Mouse (Mus musculus): ENCODE data around the gene Grip1. TPM values are rescaled to one million over a fixed set of nuclear protein-coding genes. Genes with fewer than 3 reads are reported as not detected.

Grip1 gene
- polyA plus RNA-seq, 1 experiment from 2014 or later = 1.2 TPM

GRCm38 (mm10) chr10:119541655-119542054 lies 88.0 kb downstream of the Grip1 start:
- no peak overlapping the region for H3K4me3 ChIP-seq (ENCODE audit: low read length)
- H3K4me1 ChIP-seq (ENCODE audit: control insufficient read depth, insufficient read depth, low read length) = 0 out of 2 replicates have a peak, but pooled peaks cover 4% of the 10 kb centered on the region
- H3K36me3 ChIP-seq (ENCODE audit: control insufficient read depth, insufficient read depth, low read length) = no peaks in the 10 kb centered on the region
- no peaks in the 10 kb centered on the region for H3K9me3 ChIP-seq (ENCODE audit: control insufficient read depth, low read length)
- WGBS = 59% methylated on average over 4 of the region's 4 CpGs
- H3K9ac ChIP-seq (ENCODE audit: low read depth, low read length) = no peak overlapping the region
- no peak overlapping the region for H3K27ac ChIP-seq (ENCODE audit: low read length)
- no peaks in the 10 kb centered on the region for H3K27me3 ChIP-seq (replicated peaks; ENCODE audit: control insufficient read depth, insufficient read depth, low read length)
- ATAC-seq = no peak
- no peak overlapping the region for H3K4me2 ChIP-seq (ENCODE audit: low read depth, low read length)

GRCm38 (mm10) chr10:119543771-119544170 lies 90.1 kb downstream of the Grip1 start:
- no peak for ATAC-seq

GRCm38 (mm10) chr10:119544743-119545142 lies 91.1 kb downstream of the Grip1 start:
- no peaks in the 10 kb centered on the region for H3K9me3 ChIP-seq (ENCODE audit: control insufficient read depth, low read length)
- H3K4me2 ChIP-seq (ENCODE audit: low read depth, low read length) = no peak overlapping the region
- no peaks in the 10 kb centered on the region for H3K36me3 ChIP-seq (ENCODE audit: control insufficient read depth, insufficient read depth, low read length)
- WGBS = 66% methylated on average over 9 of the region's 9 CpGs
- no peak overlapping the region for H3K27ac ChIP-seq (ENCODE audit: low read length)
- H3K4me3 ChIP-seq (ENCODE audit: low read length) = no peak overlapping the region
- ATAC-seq = no peak
- H3K4me1 ChIP-seq (ENCODE audit: control insufficient read depth, insufficient read depth, low read length) = 0 out of 2 replicates have a peak, but pooled peaks cover 4% of the 10 kb centered on the region
- H3K9ac ChIP-seq (ENCODE audit: low read depth, low read length) = no peak overlapping the region
- H3K27me3 ChIP-seq (replicated peaks; ENCODE audit: control insufficient read depth, insufficient read depth, low read length) = no peaks in the 10 kb centered on the region

More at GRCm38 (mm10) chr10:119543771-119544170, 90.1 kb downstream of the Grip1 start:
- Histone ChIP-seq H3K27ac (ENCODE audit: low read length) (no peak overlapping the region), H3K27me3 (replicated peaks; ENCODE audit: control insufficient read depth, insufficient read depth, low read length) (no peaks in the 10 kb centered on the region), H3K4me3 (ENCODE audit: low read length) (no peak overlapping the region), H3K9me3 (ENCODE audit: control insufficient read depth, low read length) (no peaks in the 10 kb centered on the region), H3K36me3 (ENCODE audit: control insufficient read depth, insufficient read depth, low read length) (no peaks in the 10 kb centered on the region), H3K4me2 (ENCODE audit: low read depth, low read length) (no peak overlapping the region), H3K9ac (ENCODE audit: low read depth, low read length) (no peak overlapping the region), H3K4me1 (ENCODE audit: control insufficient read depth, insufficient read depth, low read length) (0 out of 2 replicates have a peak, but pooled peaks cover 4% of the 10 kb centered on the region)
- WGBS = 59% methylated on average over 7 of the region's 7 CpGs

GRCm38 (mm10) chr10:119547875-119548274 lies 94.2 kb downstream of the Grip1 start:
- Histone ChIP-seq H3K36me3 (ENCODE audit: control insufficient read depth, insufficient read depth, low read length) (no peaks in the 10 kb centered on the region), H3K9ac (ENCODE audit: low read depth, low read length) (no peak overlapping the region), H3K4me1 (ENCODE audit: control insufficient read depth, insufficient read depth, low read length) (no peaks in the 10 kb centered on the region), H3K4me2 (ENCODE audit: low read depth, low read length) (no peak overlapping the region), H3K9me3 (ENCODE audit: control insufficient read depth, low read length) (no peaks in the 10 kb centered on the region), H3K4me3 (ENCODE audit: low read length) (no peak overlapping the region), H3K27ac (ENCODE audit: low read length) (no peak overlapping the region), H3K27me3 (replicated peaks; ENCODE audit: control insufficient read depth, insufficient read depth, low read length) (no peaks in the 10 kb centered on the region)
- no peak for ATAC-seq
- 59% methylated on average over 5 of the region's 5 CpGs for WGBS

GRCm38 (mm10) chr10:119548774-119549173 lies 95.1 kb downstream of the Grip1 start:
- Histone ChIP-seq H3K27me3 (replicated peaks; ENCODE audit: control insufficient read depth, insufficient read depth, low read length) (no peaks in the 10 kb centered on the region), H3K4me2 (ENCODE audit: low read depth, low read length) (no peak overlapping the region), H3K27ac (ENCODE audit: low read length) (no peak overlapping the region), H3K36me3 (ENCODE audit: control insufficient read depth, insufficient read depth, low read length) (no peaks in the 10 kb centered on the region), H3K9ac (ENCODE audit: low read depth, low read length) (no peak overlapping the region), H3K9me3 (ENCODE audit: control insufficient read depth, low read length) (no peaks in the 10 kb centered on the region), H3K4me3 (ENCODE audit: low read length) (no peak overlapping the region), H3K4me1 (ENCODE audit: control insufficient read depth, insufficient read depth, low read length) (no peaks in the 10 kb centered on the region)
- WGBS = 55% methylated on average over 10 of the region's 10 CpGs
- ATAC-seq = no peak

GRCm38 (mm10) chr10:119550630-119551029 lies 97.0 kb downstream of the Grip1 start:
- H3K36me3 ChIP-seq (ENCODE audit: control insufficient read depth, insufficient read depth, low read length) = no peaks in the 10 kb centered on the region

GRCm38 (mm10) chr10:119556346-119556745 lies 102.7 kb downstream of the Grip1 start:
- no peak overlapping the region for H3K4me3 ChIP-seq (ENCODE audit: low read length)
- 69% methylated on average over 7 of the region's 7 CpGs for WGBS
- H3K9me3 ChIP-seq (ENCODE audit: control insufficient read depth, low read length) = no peaks in the 10 kb centered on the region
- no peaks in the 10 kb centered on the region for H3K4me1 ChIP-seq (ENCODE audit: control insufficient read depth, insufficient read depth, low read length)
- no peak for ATAC-seq
- no peak overlapping the region for H3K9ac ChIP-seq (ENCODE audit: low read depth, low read length)
- H3K27ac ChIP-seq (ENCODE audit: low read length) = no peak overlapping the region
- no peaks in the 10 kb centered on the region for H3K27me3 ChIP-seq (replicated peaks; ENCODE audit: control insufficient read depth, insufficient read depth, low read length)
- H3K4me2 ChIP-seq (ENCODE audit: low read depth, low read length) = no peak overlapping the region
- H3K36me3 ChIP-seq (ENCODE audit: control insufficient read depth, insufficient read depth, low read length) = no peaks in the 10 kb centered on the region

More at GRCm38 (mm10) chr10:119550630-119551029, 97.0 kb downstream of the Grip1 start:
- no peaks in the 10 kb centered on the region for H3K27me3 ChIP-seq (replicated peaks; ENCODE audit: control insufficient read depth, insufficient read depth, low read length)
- no peaks in the 10 kb centered on the region for H3K9me3 ChIP-seq (ENCODE audit: control insufficient read depth, low read length)
- H3K4me1 ChIP-seq (ENCODE audit: control insufficient read depth, insufficient read depth, low read length) = no peaks in the 10 kb centered on the region
- ATAC-seq = peak; percentile 71
- H3K4me3 ChIP-seq (ENCODE audit: low read length) = no peak overlapping the region
- WGBS = 72% methylated on average over 6 of the region's 6 CpGs
- no peak overlapping the region for H3K4me2 ChIP-seq (ENCODE audit: low read depth, low read length)
- H3K27ac ChIP-seq (ENCODE audit: low read length) = no peak overlapping the region
- H3K9ac ChIP-seq (ENCODE audit: low read depth, low read length) = no peak overlapping the region

- 88% methylated on average over 7 of the region's 7 CpGs for WGBS
- Histone ChIP-seq H3K4me1 (ENCODE audit: control insufficient read depth, insufficient read depth, low read length) (no peaks in the 10 kb centered on the region), H3K27ac (ENCODE audit: low read length) (no peak overlapping the region), H3K9ac (ENCODE audit: low read depth, low read length) (no peak overlapping the region), H3K4me3 (ENCODE audit: low read length) (no peak overlapping the region), H3K9me3 (ENCODE audit: control insufficient read depth, low read length) (no peaks in the 10 kb centered on the region), H3K27me3 (replicated peaks; ENCODE audit: control insufficient read depth, insufficient read depth, low read length) (no peaks in the 10 kb centered on the region), H3K36me3 (ENCODE audit: control insufficient read depth, insufficient read depth, low read length) (no peaks in the 10 kb centered on the region), H3K4me2 (ENCODE audit: low read depth, low read length) (no peak overlapping the region)
- no peak for ATAC-seq
Observed at GRCm38 (mm10) chr10:119558432-119558831, 104.8 kb downstream of the Grip1 start.

- H3K27ac ChIP-seq (ENCODE audit: low read length) = no peak overlapping the region
- H3K27me3 ChIP-seq (replicated peaks; ENCODE audit: control insufficient read depth, insufficient read depth, low read length) = no peaks in the 10 kb centered on the region
- no peaks in the 10 kb centered on the region for H3K4me1 ChIP-seq (ENCODE audit: control insufficient read depth, insufficient read depth, low read length)
- H3K9me3 ChIP-seq (ENCODE audit: control insufficient read depth, low read length) = no peaks in the 10 kb centered on the region
- H3K4me3 ChIP-seq (ENCODE audit: low read length) = no peak overlapping the region
- ATAC-seq = no peak
- no peaks in the 10 kb centered on the region for H3K36me3 ChIP-seq (ENCODE audit: control insufficient read depth, insufficient read depth, low read length)
- 96% methylated on average over 7 of the region's 7 CpGs for WGBS
- no peak overlapping the region for H3K4me2 ChIP-seq (ENCODE audit: low read depth, low read length)
- no peak overlapping the region for H3K9ac ChIP-seq (ENCODE audit: low read depth, low read length)
Observed at GRCm38 (mm10) chr10:119564862-119565261, 111.2 kb downstream of the Grip1 start.

- no peak overlapping the region for H3K4me3 ChIP-seq (ENCODE audit: low read length)
- no peaks in the 10 kb centered on the region for H3K9me3 ChIP-seq (ENCODE audit: control insufficient read depth, low read length)
- H3K4me2 ChIP-seq (ENCODE audit: low read depth, low read length) = no peak overlapping the region
- H3K27ac ChIP-seq (ENCODE audit: low read length) = no peak overlapping the region
- H3K27me3 ChIP-seq (replicated peaks; ENCODE audit: control insufficient read depth, insufficient read depth, low read length) = no peaks in the 10 kb centered on the region
- 61% methylated on average over 9 of the region's 9 CpGs for WGBS
- H3K4me1 ChIP-seq (ENCODE audit: control insufficient read depth, insufficient read depth, low read length) = no peaks in the 10 kb centered on the region
- no peak for ATAC-seq
- H3K9ac ChIP-seq (ENCODE audit: low read depth, low read length) = no peak overlapping the region
- H3K36me3 ChIP-seq (ENCODE audit: control insufficient read depth, insufficient read depth, low read length) = no peaks in the 10 kb centered on the region
Observed at GRCm38 (mm10) chr10:119573134-119573533, 119.5 kb downstream of the Grip1 start.

Measured in intestine, embryonic 16.5 days (tissue).